Mouse (Mus musculus) thymus, postnatal 4 days (tissue): ENCODE data around the gene Mmrn2.

Experiments
- DNase-seq: peaks from one replicate; pipeline ENCODE4 v3.0.0; 2021

Gene Mmrn2

DNA sequence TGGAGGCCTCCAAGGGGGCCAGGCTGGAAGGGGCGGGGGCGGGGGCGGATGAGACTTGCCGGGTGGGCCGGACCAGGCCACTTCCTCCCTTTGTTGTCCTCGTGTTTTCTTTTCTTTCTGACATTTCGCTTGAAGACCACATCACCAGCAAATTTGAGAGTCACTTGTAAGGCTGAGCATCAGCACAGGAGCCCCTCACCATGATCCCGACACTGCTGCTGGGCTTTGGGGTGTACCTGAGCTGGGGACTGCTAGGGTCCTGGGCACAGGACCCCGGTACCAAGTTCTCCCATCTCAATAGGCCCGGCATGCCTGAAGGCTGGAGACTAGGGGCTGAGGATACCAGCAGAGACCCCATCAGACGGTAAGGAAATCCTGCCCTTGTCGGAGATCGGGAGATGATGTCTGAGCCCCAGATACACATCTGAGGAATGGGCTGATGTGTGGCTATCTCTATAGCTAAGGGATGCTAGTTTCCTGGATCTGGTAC is at the start of gene Mmrn2:
Gene Mmrn2, plus strand, starts transcription at position 51 of the 490 bp plus-strand sequence.
- DNase-seq: no peak

DNA sequence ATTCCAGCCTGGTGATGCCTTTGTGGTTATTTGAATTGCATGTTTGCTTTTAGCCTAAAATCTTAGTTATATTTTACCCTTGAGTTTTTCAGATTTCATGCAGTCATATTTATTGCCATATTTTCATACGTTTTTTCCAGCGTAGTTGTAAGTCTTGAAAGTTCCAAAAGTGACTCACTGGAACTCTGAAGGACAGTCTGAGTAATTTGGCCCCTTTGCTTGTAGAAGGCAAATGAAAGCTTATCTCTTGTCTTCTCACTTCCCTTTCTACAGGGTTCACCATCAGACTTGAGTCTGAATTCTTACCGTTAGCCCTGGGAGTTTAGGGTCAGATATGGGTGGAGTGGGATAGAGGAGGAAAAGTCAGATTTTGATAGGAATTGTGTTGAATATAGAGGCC is 48.7 kb upstream of the Mmrn2 start:
- DNase-seq: no peak

DNA sequence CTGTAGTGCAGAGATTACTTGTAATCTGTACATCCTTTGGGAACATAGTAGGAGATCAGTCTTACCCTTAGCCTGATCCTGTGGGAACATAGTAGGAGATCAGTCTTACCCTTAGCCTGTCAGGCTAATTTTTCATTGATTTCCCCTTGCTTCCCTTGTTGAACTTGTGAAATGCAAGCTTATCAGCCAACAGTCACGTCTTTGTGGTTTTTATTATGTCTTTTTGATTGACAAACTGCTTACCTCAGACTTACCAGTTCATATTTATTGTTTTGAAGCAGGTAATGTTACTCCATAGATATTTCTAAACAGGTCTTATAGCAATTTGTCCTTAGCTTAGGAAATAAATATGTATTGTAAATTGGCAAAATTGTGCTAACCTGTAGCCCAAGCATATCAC is 47.6 kb upstream of the Mmrn2 start:
- DNase-seq: no peak

DNA sequence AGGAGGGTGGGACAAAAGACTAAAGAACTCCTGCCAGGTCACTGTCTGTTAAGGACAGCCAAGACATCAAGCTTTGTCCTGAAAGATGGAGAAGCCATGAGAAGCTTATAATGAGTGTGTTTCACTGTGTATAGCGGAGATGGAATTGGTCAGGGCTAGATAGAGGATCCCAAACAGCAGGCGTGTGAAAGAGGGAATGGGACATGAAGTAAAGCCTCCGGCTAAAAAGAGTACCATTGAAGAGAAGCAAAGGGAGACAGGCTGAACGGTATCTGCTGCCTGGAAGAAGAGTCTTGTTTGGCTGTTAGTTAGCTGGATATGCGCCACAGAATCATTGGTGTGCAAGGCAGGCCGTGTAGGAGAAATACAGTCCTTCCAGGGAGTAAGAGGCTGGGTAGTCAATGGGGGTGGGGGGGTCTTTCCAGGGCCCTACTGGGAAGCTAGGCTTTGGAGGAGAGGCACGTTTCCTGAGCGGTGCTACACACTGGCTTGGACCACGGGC is 44.6 kb upstream of the Mmrn2 start:
- DNase-seq: no peak

DNA sequence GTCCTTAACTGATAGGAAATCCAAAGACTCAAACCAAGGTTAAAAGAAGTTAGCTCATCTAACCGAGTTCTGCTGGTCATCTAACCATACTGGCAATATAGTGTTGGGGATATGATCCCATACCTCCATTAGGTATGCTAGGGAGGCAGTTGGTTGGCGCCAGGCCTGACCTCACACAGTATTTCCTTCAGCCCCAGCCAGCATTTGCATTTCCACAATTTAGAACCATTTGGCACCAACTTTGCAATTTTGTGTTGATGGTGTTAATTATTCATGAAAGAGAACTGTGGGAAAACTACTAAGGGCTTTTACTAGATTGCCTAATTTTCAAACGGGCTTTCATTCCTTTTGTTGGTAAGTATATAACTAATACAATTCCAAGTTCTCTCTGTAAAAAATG is 43.4 kb upstream of the Mmrn2 start:
- DNase-seq: no peak

DNA sequence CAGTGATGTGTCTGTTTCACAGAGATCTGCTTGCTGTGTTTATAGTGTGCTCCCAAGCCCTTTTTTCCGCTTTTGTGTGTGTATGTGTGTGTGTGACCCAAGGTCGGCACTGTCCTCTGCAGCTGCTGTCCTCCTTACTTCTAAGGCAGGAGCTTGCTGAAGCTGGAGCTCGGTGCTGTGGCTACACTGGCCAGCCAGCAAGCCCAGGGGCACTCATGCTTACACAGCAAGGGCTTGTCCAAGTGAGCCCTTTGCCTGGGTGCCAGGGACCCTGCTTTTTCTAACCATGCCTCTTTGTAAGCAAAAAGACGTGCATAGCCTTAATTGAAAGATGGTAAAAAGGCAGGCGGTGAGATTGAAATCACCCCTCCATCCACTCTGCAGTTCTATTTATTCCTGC is 42.8 kb upstream of the Mmrn2 start:
- no peak for DNase-seq

DNA sequence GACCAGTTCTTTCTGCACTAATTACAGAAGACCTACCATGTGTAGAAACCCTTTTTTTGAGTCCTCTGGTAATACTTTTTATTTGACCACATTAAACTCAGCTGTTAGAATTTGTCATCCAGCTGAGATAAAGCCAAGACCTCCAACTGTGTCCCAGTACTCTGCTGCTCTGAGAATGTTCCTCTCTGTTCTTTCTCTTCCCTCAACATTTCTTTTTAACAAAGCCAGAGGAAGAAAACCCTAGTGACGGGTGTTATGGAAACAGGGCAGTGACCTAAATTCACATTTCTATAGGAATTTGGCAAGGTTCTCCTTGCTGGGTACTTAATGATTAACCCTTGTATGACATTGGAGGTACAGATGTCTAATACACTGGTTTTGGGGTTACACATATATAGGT is 35.8 kb upstream of the Mmrn2 start:
- no peak for DNase-seq

DNA sequence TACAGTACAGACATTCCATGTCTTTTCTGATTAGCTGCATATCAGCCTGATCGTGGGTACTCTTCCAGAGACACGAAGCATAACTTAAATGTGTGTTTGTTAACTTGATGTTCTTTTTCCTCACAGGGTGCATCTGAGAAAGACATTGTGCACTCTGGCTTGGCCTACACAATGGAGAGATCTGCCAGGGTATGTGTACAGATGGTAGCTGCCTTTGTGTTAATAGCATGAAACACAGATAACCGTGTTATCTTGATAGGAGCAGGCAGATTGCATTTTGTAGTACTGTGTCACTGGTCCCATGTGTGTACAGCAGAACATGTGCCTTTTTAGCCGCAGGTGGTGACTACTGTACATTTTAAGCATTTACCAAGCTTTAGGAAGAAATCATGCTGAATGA is 33.3 kb upstream of the Mmrn2 start:
- no peak for DNase-seq

DNA sequence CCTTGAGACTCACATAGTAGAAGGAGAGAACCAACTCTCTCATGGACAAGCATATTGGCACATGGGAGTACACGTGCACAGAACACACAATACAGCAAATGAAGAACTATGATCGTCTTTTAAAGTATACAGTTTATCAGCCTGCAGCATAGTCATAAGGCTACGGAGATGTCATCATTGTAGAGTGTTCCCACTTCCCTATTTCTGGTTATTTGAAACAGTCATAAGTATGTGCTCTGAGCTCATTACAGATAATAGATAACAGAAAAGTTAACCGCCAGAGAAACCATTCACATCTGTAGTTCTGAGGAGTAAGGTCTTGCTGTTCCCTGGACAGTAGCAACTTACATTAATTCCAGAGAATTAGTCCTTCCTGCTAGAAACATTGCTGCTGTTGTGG is 32.2 kb upstream of the Mmrn2 start:
- DNase-seq: no peak

DNA sequence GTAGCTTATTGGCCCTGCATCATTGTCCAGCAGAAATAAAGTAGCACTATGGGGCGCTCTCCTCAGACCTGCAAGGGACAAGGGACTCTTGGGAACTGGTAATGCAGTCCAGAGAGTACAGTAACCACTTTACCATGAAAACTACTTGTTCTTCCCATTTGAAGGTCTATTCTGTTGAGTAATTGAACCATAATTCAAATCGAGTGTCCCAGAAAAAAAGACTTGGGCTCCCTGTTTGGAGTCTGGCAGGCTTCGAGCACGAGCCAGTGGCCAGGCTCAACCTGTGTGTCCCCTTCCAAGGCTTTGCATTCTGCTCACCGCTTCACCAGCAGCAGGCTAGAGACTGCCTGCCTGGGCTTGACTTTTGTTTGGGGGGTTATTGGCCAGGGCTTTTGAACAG is 30.9 kb upstream of the Mmrn2 start:
- no peak for DNase-seq

DNA sequence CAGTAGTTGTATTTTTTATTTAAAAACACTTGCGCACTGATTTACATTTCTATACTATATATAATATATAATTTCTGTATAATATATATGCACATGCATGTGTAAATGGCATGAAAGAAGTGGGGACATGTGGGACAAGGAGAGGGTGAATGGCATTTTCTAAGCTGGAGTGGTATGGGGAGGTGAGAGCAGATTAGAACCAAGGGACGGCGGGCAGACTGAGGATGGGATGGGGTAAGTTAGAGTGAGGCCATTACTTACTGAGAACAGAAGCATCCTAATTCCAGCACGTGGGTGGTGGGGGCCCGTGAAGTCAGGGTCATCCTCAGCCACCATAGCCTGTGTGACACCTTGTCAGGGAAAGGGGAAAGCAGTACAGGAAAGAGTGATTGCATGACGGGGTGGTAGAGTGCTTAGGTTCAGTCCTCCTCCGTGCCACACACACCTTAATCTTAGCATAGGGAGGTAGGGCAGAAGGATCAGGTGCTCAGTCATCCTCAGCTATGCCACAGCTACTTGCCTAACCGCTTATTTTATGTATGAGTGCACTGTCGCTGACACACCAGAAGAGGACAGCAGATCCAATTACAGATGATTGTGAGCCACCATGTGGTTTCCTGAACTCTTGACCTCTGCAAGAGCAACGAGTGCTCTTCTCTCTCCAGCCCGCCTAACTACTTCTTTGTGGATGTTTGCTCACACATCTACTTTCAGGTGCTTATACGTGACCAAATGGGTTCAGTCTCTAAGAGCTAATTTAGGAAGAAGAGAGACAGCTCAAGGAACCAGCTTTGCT is 29.3 kb upstream of the Mmrn2 start:
- DNase-seq: no peak

DNA sequence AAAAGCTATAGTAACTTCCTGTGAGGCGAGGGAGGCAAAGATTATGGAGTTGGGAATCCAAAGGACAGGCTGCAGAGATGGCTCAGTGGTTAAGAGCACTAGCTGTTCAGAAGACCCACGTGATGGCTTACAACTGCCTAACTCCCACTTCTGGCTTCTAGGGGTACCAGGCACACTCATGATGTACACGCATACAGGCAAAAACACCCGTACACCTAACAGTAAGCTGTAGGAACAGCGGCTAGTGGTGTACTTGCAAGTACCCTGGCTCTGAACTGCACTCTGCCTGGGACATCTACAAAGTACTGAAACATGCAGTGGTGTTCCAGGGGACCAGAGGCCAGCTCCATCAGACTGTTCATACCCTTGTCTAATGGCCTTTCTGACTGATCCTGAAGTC is 28.2 kb upstream of the Mmrn2 start:
- DNase-seq: no peak

DNA sequence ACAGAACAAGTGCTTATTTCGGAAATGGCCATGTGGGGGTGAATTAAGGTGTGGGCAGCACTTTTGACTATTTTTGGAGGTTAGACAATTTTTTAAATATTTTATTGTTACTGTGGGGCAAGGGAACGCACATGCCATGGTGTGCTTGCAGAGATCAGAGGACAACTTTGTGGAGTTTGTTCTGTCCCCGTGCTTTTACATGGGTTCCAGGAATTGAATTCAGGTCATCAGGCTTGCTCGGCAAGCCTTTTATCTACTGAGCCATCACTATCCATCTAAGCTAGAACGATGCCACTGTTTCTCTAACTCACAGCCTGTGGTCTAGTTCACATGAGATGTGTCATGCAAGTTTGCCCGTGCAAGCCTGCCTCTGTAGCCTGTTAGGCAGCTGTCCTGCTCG is 27.0 kb upstream of the Mmrn2 start:
- no peak for DNase-seq

DNA sequence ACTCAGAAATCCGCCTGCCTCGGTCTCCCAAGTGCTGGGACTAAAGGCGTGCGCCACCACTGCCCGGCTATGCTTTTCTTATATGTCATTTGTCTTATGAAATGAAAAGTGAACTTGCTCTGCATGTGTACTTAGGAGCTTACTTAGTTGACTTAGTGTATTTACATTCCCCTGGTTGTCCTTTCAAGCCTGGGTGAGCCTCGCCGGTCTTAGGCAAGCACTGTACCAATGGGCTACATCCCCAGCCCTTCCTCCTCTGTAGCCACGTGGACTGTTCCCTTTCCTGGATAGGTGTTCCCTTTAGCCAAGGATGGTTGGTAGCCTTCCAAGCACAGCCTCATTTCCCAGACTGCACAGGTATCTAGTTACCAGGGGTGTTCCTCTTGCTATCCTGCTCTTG is 26.3 kb upstream of the Mmrn2 start:
- no peak for DNase-seq

DNA sequence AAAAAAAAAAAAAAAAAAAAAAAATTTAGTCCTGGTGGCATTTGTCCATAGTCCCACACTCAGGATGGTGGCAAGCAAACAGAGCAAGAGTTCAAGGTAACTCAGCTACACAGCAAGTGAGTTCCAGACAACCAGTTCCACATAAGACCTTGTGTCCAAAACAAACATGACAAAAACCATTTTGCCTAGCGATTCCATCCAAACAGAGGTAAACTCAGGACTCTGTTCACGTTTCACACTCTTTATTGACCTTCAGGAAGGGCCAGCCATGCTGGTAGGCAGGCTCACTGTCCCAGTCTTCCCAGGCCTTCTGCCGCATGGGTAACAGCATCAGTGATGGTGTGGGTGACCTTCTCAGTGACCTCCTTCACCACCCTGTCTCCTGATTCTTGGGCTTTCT is 23.6 kb upstream of the Mmrn2 start:
- no peak for DNase-seq

DNA sequence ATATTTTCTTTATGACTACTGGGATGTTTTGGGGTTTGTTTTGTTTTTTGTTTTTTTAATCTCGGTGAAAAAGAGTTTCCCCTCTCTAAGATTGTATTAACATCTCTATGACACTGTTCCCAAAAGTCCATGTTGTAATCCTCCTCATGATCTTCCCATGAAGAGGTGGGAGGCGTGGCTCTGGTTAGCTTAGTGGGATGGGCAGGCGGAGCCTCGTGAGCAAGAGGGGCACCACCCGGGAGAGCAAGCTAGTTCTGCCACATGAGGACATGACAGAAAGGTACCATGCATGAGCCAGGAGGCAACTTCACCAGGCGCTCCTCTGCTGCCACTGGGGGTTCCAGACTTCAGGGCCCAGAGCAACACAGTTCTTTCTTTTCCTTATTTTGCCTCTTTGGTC is 22.7 kb upstream of the Mmrn2 start:
- no peak for DNase-seq

DNA sequence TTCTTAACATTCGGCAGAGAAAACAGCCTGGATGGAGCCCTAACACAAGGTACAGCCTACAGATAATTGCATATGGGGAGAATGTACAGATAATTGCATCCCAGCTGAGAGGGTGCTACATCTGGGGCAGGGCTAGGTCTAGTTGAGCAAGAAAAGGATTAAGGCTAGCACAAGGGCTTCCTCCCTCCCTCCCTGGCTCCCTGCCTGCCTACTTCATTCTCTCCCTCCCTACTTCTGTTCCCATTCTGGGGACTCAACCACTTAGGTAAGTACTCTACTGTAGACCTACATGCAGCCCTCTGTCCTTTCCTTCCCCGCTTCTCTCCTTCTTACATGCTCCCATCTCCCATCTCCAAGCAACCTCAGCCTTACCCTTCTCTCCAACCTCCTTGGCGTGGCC is 21.9 kb upstream of the Mmrn2 start:
- no peak for DNase-seq

DNA sequence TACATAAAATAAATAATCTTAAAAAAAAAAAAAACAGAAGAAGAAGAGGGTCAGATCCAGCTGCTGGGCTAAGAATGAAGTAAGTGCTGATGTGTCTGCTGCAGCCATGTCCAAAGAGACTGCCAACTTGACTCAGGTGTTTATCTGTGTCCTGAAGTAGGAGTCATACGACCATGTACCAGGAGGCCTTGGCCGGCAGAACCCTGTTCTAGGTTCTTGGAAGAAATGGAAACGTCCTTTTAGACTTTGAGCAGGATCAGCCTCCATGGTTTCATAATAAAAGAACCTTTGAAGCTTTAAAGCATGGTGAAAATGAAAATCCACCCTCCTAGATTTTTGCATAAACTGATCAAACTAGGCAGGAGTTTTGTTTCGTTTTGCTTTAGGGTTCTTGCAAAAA is 20.8 kb upstream of the Mmrn2 start:
- DNase-seq: no peak

DNA sequence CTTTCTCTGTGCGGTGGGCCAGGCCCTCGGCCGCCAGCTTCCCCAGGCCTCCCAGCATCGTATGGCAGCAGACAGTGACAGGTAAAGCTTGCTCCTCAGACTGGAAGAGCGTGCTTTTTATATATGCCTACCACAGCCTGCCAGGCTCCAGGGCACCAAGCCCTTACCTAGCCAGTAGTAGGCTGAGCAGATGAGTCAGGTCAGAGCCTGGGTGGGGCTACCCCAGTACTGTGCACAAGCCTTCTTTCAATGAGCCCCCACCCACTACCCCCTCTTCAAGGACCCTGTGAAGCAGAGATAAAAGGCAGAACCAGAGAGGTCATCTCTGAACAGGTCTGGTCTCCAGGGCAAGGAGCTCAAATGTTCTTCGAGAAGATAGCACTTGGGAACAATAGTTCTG is 20.0 kb upstream of the Mmrn2 start, which contains the start of gene Fam25c:
Gene Fam25c, minus strand, starts transcription at position 133 of the 400 bp plus-strand sequence.
- DNase-seq: no peak

DNA sequence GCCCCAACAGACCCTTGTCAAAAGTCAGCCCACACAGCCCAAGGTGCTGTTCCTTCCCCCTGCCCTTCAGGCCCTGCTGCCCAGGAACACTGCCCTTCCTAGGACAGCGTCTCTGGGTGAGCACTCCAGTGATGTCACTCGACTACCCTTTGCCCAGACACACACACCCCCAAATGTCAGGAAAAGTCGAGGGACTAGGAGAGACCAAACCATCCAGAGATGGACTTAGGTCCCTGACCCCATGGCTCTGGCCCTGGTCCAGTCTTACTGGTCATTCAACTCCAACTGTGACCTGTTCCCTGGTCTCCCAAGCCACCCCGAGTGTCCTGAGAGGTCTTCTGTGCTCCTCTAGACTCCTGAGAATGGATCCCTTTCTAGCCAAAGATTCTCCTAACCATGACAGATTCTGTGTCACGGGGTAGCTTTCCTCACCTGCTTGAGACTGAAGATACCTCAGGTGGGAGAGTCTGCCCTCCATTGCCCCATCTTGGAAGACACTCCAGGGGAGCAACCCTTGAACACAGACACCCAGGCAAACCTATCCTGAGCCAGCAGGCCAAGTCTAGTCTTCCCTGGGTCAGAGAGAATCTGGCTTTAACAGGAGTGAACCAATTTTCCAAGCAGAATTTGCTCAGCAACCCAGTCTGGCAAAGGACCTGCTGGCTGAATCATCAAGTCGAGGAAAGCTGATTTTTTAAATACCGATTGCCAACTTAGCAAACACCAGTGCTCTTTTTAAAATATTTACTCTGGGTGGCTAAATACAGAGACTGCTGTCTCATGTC is 17.4 kb upstream of the Mmrn2 start:
- no peak for DNase-seq

DNA sequence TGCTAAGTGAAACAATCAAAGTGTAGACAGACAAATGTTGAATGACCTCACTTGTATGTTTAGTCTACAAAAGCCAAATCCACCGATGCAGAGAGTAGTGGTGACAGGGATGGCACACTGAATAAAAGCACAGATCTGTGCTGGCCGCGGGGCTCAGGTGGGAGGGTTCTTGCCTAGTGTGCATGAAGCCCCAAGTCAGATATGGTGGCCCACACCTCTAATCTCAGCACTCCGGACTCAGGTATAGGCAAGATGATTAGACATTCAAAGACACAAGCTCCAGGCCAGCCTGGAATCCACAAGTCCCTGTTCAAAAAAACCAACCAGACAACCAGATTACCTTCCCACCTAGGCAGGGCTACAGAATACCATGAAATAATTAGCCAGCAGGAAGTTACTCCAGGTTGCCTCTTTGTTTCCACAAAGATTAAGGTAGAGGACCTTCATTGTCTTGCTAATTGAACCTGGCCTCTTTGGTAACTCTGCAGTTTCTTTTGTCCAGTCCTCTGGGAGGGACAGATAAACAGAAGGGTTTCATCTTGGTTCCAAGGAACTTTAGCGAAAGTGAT is 15.5 kb upstream of the Mmrn2 start:
- no peak for DNase-seq

DNA sequence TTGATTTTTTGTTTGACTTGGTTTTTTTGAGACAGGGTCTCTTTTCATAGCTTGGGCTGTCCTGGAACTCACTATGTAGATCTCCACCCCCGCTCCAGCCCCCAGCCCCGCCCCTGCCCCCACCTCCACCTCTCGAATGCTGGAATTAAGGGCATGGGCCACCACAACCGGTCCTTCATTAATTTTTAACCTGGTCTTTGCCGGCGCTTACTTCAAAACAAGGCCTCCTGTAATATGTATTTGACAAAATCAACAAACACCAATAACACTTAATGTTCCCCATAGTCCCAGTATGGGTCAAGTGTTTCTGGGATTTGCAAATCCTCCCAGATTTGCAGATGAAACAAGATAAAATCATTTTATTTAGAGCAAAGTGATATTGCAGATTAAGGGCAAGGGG is 15.0 kb upstream of the Mmrn2 start:
- no peak for DNase-seq

DNA sequence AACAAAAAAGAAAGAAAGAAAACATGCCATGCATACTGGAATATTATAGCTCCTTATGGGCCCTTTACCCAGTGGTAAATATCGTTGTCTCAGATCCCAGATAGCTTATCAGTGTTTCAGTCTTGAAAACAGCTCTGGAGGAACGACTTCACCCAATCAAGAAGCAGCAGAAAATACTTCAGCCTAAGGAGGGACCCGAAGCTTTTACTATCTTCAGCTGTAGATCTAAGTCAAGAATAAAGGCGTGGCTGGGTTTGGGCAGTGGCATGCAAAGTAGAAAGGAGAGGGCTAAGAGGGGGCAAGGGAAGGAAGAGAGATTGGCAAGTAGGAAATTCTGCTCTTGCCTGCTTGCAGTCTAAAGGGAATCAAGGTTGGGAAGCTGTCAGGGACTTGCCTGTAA is 13.1 kb upstream of the Mmrn2 start:
- DNase-seq: no peak
